Mouse (Mus musculus) forebrain, embryonic 11.5 days (tissue): ENCODE measurements around the gene Scamp3. TPM values are rescaled to one million over a fixed set of nuclear protein-coding genes. Genes with fewer than 3 reads are reported as not detected.

Experiments used
- ATAC-seq: fragments of 200-750 bp; cut with Nextera tagmentation; replicated peaks from 2 replicates; pipeline ENCODE4 v1.8.0; 2017; ENCODE audit warnings: moderate TSS enrichment; ENCODE audit not compliant: low FRiP score
- DNase-seq: peaks from one replicate; pipeline ENCODE4 v3.0.0-alpha.2; 2017; ENCODE audit warnings: low spot score
- H3K27ac ChIP-seq: fragments of 300-500 bp; sonication (generic); 2 replicates; pipeline ENCODE4 v1.5.1; 2014; ENCODE audit warnings: low read depth, low read length
- H3K27me3 ChIP-seq: fragments of 300-500 bp; sonication (generic); 2 replicates; pipeline ENCODE4 v1.6.1; 2014; ENCODE audit warnings: mild to moderate bottlenecking, low read length, mixed read lengths; ENCODE audit not compliant: control insufficient read depth, insufficient read depth
- H3K36me3 ChIP-seq: fragments of 300-500 bp; sonication (generic); 2 replicates; pipeline ENCODE4 v1.6.1; 2014; ENCODE audit warnings: mild to moderate bottlenecking, low read length, moderate library complexity, mixed read lengths; ENCODE audit not compliant: control insufficient read depth, insufficient read depth
- H3K4me1 ChIP-seq: fragments of 300-500 bp; sonication (generic); replicated peaks from 2 replicates; pipeline ENCODE4 v1.6.1; 2014; ENCODE audit warnings: low read length, mixed read lengths; ENCODE audit not compliant: control insufficient read depth, insufficient read depth
- H3K4me2 ChIP-seq: fragments of 300-500 bp; sonication (generic); 2 replicates; pipeline ENCODE4 v1.6.1; 2014; ENCODE audit warnings: low read depth, mild to moderate bottlenecking, low read length, moderate library complexity, mixed read lengths; ENCODE audit not compliant: severe bottlenecking
- H3K4me3 ChIP-seq: fragments of 300-500 bp; sonication (generic); 2 replicates; pipeline ENCODE4 v1.5.1; 2014; ENCODE audit warnings: low read depth, low read length
- H3K9ac ChIP-seq: fragments of 300-500 bp; sonication (generic); 2 replicates; pipeline ENCODE4 v1.6.1; 2014; ENCODE audit warnings: low read length
- H3K9me3 ChIP-seq: fragments of 300-500 bp; sonication (generic); 2 replicates; pipeline ENCODE4 v1.6.1; 2016; ENCODE audit warnings: low read length, mixed read lengths; ENCODE audit not compliant: control insufficient read depth
- WGBS: fragments of 180-500 bp; shearing (Covaris S2); extraction: QIAGEN DNeasy Blood & Tissue Kit; methylation state at CpG from one replicate; pipeline ENCODE4 v1.1.7; 2014; 5-methylcytosine and 5-hydroxymethylcytosine counted together
- polyA plus RNA-seq: library from polyadenylated mRNA; unstranded; fragments of >200 nt; fragmentation: Nextera tagmentation; extraction: Ambion mirVana; gene quantifications from 2 replicates; pipeline ENCODE4 v1.2.1, GENCODE M21; 2014

The Scamp3 gene
- polyA plus RNA-seq, 1 experiment from 2014 or later = 92.5 TPM

- Histone ChIP-seq H3K36me3 (peaks cover 9% of the 10 kb centered on the region; the same call in 1 of the 2 replicates), H3K4me1 (peaks cover 26% of the 10 kb centered on the region)
- peak; percentile 94 for ATAC-seq
These were observed 6.0 kb downstream of the Scamp3 start, which contains the start of gene Fam189b for GRCm38 (mm10) chr3:89183058-89183958. Gene Fam189b, plus strand, starts transcription at chr3:89183143.

GRCm38 (mm10) chr3:89183959-89184315 lies 6.7 kb downstream of the Scamp3 start:
- Histone ChIP-seq H3K36me3 (peaks cover 9% of the 10 kb centered on the region; the same call in 1 of the 2 replicates), H3K27ac (no peak overlapping the region), H3K4me1 (peaks cover 24% of the 10 kb centered on the region)

More at GRCm38 (mm10) chr3:89183058-89183958, 6.0 kb downstream of the Scamp3 start, which contains the start of gene Fam189b:
- peak within 1 kb of the TSS; percentile 97 for H3K4me2 ChIP-seq
- peak within 1 kb of the TSS; percentile 55 for H3K4me3 ChIP-seq
- H3K9ac ChIP-seq = peak within 1 kb of the TSS; percentile 85
- H3K27me3 ChIP-seq = no peaks in the 10 kb centered on the region
- 6% methylated on average over 39 of the region's 39 CpGs for WGBS
- DNase-seq = peak; percentile 92
- peak within 1 kb of the TSS; percentile 62 for H3K27ac ChIP-seq
- H3K9me3 ChIP-seq = no peaks in the 10 kb centered on the region

GRCm38 (mm10) chr3:89187197-89187596 lies 9.9 kb downstream of the Scamp3 start:
- DNase-seq (no peak), ATAC-seq (no peak)
- Histone ChIP-seq H3K4me1 (peaks cover 23% of the 10 kb centered on the region), H3K36me3 (no peaks in the 10 kb centered on the region), H3K4me3 (no peak overlapping the region), H3K4me2 (0 out of 2 replicates have a peak overlapping the region, but pooled peaks have one; percentile 16), H3K9ac (no peak overlapping the region), H3K27me3 (no peaks in the 10 kb centered on the region), H3K9me3 (no peaks in the 10 kb centered on the region), H3K27ac (no peak overlapping the region)
- 31% methylated on average over 23 of the region's 23 CpGs for WGBS

More at GRCm38 (mm10) chr3:89183959-89184315, 6.7 kb downstream of the Scamp3 start:
- H3K4me2 ChIP-seq = peak overlapping the region; percentile 97
- peak overlapping the region; percentile 85 for H3K9ac ChIP-seq
- DNase-seq = no peak
- 82% methylated on average over 6 of the region's 6 CpGs for WGBS
- no peaks in the 10 kb centered on the region for H3K9me3 ChIP-seq
- ATAC-seq = no peak
- peak overlapping the region; percentile 55 for H3K4me3 ChIP-seq
- H3K27me3 ChIP-seq = no peaks in the 10 kb centered on the region

- WGBS = 56% methylated on average over 18 of the region's 18 CpGs
- Histone ChIP-seq H3K27me3 (no peaks in the 10 kb centered on the region), H3K4me2 (no peak overlapping the region), H3K9ac (peak overlapping the region; percentile 27; the same call in 1 of the 2 replicates), H3K4me3 (no peak overlapping the region), H3K4me1 (peaks cover 23% of the 10 kb centered on the region), H3K9me3 (no peaks in the 10 kb centered on the region), H3K27ac (no peak overlapping the region), H3K36me3 (no peaks in the 10 kb centered on the region)
- no peak for ATAC-seq
- DNase-seq = no peak
These were observed 10.6 kb downstream of the Scamp3 start for GRCm38 (mm10) chr3:89187690-89188477.

- Histone ChIP-seq H3K4me1 (peaks cover 21% of the 10 kb centered on the region), H3K9me3 (no peaks in the 10 kb centered on the region), H3K4me3 (no peak overlapping the region), H3K4me2 (no peak overlapping the region), H3K27ac (no peak overlapping the region), H3K9ac (no peak overlapping the region), H3K27me3 (no peaks in the 10 kb centered on the region), H3K36me3 (no peaks in the 10 kb centered on the region)
- WGBS = 63% methylated on average over 12 of the region's 12 CpGs
- ATAC-seq (no peak), DNase-seq (no peak)
These were observed 11.2 kb downstream of the Scamp3 start for GRCm38 (mm10) chr3:89188478-89188875.

- no peak overlapping the region for H3K4me3 ChIP-seq
- peaks cover 11% of the 10 kb centered on the region for H3K4me1 ChIP-seq
- WGBS = 90% methylated on average over 8 of the region's 8 CpGs
- no peaks in the 10 kb centered on the region for H3K9me3 ChIP-seq
- H3K9ac ChIP-seq = no peak overlapping the region
- no peak for ATAC-seq
- H3K27me3 ChIP-seq = no peaks in the 10 kb centered on the region
- no peaks in the 10 kb centered on the region for H3K36me3 ChIP-seq
- H3K4me2 ChIP-seq = no peak overlapping the region
- no peak overlapping the region for H3K27ac ChIP-seq
- DNase-seq = no peak
These were observed 13.2 kb downstream of the Scamp3 start for GRCm38 (mm10) chr3:89190436-89190835.

- ATAC-seq = no peak
- H3K4me2 ChIP-seq = no peak overlapping the region
- WGBS = 81% methylated on average over 1 of the region's 1 CpGs
These were observed 16.1 kb downstream of the Scamp3 start for GRCm38 (mm10) chr3:89193351-89193750.

GRCm38 (mm10) chr3:89193853-89194252 lies 16.6 kb downstream of the Scamp3 start:
- WGBS = 84% methylated on average over 2 of the region's 2 CpGs
- DNase-seq (no peak), ATAC-seq (no peak)
- Histone ChIP-seq H3K27me3 (no peaks in the 10 kb centered on the region), H3K4me3 (no peak overlapping the region), H3K9ac (no peak overlapping the region), H3K36me3 (no peaks in the 10 kb centered on the region), H3K4me1 (peaks cover 2% of the 10 kb centered on the region), H3K27ac (no peak overlapping the region), H3K9me3 (no peaks in the 10 kb centered on the region), H3K4me2 (no peak overlapping the region)

More at GRCm38 (mm10) chr3:89193351-89193750, 16.1 kb downstream of the Scamp3 start:
- H3K27me3 ChIP-seq = no peaks in the 10 kb centered on the region
- no peak overlapping the region for H3K4me3 ChIP-seq
- H3K9ac ChIP-seq = no peak overlapping the region
- H3K9me3 ChIP-seq = no peaks in the 10 kb centered on the region
- no peak for DNase-seq
- no peak overlapping the region for H3K27ac ChIP-seq
- H3K4me1 ChIP-seq = peaks cover 2% of the 10 kb centered on the region
- H3K36me3 ChIP-seq = no peaks in the 10 kb centered on the region
